Mouse (Mus musculus): Measurements from ENCODE around the gene Faap100.
"Not testable (repeated sequence)": the region's sequence is repeated elsewhere in the genome, so short reads cannot be mapped to it uniquely, and the experiment has no call there.

Gene Faap100

DNA sequence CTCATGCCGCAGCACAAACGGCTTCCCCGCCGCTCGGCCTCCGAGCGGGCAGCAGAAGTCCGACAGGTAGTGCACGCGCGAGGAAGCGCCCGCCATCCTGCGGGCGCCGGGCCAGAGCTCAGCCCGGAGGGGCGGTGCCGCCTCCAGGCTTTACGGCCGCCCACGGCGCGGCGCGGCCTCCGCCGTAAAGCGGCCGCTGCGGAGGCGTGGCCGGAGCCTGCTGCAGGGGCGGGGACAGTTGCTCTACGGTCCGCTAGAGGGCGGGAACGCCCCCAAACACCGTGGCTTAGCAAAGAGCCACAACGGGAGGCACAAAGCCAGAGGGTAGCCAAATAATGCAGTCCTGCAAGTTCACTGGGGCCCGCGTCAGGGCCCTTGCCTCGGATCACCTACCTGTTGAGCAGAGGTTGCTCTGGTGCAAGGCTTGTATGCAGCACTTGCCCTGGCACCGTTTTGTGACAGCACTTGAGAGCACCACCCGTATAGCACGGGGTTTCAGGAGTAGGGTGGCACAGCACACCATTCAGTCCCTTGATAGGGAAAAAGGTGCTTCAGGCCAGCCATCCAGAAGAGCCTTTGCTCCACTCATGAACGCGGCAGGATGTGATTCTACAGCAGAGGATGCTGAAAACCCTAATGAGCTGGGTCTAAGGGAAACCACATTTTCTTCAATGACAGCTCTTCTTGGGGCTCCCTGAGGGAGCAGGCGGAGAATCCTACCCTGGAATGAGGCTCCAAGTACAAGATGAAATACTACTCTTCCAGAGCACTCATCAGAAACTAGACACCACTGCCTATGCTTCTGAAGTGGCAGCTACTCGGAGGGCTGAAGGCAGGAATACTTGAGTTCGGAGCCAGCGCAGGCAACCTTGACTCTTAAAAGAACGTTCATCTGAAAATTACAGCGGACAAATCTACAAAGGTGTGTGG, at the start of gene Faap100:
Faap100 (minus strand) TSS at position 154 of the 930 bp plus-strand sequence.
- in situ Hi-C loops (cut with MboI; ENCODE audit: low pct_unique_long_range_greater_than_20kb in 1 of 2, low sequenced_read_pairs in 2 of 2, unreplicated experiment in 1 of 2) = no loop called here

DNA sequence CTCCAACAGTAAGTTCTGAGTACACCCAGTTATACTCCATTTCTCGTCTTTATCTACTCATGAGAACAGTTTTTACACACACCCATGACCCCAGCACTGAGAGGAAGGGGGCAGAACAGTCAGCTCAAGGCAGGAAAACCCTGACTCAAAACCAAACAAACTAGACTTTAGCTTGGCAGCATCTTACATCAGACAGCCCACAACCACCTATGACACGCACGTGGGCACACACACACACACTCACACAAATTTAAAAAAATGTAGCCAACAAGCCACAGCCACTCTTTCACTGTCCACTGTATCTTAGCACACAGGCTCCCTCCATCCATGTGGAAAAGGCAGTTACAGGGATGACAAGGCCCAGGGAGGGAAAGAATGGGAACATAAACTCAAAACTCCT, 48.2 kb upstream of the Faap100 start:
- in situ Hi-C loops (cut with MboI; ENCODE audit: low pct_unique_long_range_greater_than_20kb in 1 of 2, low sequenced_read_pairs in 2 of 2, unreplicated experiment in 1 of 2) = no loop called here

DNA sequence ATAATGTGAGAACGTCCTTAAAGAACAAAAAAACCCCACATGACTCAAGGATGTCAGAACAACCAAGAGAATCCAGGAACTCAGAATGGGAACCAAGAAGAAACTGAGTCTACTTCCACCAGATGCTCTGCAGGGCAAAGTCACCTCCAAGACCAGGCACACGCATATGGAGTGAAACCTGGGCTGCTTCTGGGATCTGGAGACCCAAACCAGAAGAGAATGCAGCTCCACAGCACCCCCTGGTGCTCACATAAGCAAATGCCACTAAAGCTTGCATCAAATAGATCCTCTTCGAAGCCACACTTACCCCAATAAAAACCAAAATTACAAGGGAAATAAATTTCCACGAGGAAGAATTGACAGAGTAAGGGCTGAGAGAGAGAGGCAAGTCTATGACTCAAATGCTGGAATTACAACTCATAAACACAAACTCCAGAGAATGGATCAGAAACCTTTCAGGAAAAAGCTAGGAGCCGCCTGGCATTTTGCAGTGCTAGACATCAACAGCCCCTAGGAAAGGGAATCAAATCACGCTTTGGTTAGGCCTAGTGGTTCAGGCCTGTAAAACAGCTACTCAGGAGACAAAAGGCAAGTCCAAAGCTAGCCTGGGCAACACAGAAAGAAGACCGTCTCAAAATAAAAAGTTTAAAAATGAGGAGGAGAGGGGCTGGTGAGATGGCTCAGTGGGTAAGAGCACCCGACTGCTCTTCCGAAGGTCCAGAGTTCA, 45.2 kb upstream of the Faap100 start:
- in situ Hi-C loops (cut with MboI; ENCODE audit: low pct_unique_long_range_greater_than_20kb in 1 of 2, low sequenced_read_pairs in 2 of 2, unreplicated experiment in 1 of 2) = no loop called here

DNA sequence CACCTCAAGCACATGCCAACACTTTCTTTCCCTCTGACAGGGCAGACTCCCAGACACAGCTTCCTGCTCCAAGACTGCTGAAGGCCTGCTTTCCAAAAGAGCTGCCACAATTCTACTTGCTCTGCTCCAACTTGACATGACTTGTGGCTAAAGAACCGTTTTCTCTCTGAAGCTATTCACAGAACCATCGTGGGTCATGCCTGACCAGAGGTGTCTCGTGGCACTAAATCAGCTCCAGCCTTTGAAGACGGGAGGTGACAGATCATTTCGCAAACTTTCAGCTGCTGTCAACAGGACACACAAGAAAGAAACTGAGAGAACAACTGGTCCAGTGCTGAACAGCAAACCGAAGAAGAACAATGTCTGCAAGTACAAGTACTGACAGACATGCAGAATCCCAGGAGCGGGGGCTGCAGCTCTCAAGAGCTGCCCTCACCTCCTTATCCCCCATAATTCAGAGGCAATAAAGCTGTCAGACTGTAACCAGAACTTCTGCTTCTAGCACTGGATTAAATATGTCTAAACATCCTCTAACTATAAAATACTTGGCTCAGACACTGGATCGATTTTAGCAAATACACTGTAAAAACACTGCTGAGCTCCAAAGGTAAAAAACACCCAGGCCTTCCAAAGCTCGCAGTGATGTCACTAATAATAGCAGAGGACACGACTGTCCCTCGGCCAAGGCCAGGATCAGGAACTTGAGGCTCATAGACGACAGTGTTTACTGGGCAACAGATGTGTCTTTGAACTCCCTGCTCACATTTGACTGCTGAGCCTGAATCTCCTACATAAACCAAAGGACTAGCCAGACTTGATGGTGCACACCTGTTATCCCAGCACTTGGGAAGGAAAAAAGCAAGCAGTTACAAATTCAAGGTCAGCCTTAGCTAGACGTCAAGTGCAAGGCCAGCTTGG, 44.3 kb upstream of the Faap100 start:
- in situ Hi-C loops (cut with MboI; ENCODE audit: low pct_unique_long_range_greater_than_20kb in 1 of 2, low sequenced_read_pairs in 2 of 2, unreplicated experiment in 1 of 2) = no loop called here

DNA sequence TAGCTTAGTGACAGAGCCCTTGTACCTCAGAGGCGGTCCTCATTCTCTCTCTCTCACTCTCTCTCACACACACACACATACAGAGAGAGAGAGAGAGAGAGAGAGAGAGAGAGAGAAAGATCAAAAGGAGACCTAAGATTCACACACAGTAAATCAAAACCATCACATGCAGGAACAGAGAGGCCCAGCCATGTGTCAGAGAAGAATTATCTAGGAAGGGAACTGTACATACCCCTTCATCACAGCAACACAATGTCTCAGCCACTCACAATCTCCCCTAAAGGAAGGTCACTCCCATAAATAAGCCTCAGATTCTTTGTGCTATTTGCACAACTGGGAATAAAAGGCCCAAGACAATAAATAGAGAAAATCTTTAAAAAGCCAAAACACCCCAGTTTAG, 40.0 kb upstream of the Faap100 start:
- in situ Hi-C loops (cut with MboI; ENCODE audit: low pct_unique_long_range_greater_than_20kb in 1 of 2, low sequenced_read_pairs in 2 of 2, unreplicated experiment in 1 of 2) = no loop called here

DNA sequence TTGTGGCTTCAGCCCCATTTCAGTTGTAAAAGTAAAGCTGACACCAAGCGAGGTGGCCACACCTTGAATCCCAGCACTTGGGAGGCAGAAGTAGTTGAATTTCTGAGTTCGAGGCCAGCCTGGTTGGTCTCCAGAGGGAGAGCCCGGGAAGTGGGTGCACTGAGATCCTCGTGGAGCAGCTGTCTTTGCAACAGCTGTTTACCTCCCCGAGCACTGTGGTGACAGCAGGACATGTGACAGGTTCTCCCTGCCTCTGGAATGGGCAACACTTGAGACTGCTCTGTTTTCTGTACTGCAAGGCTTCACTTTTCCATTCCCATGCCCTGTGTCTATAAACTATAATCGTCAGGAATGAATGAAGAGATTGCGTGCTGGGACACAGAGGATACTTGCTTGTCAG, 39.3 kb upstream of the Faap100 start:
- in situ Hi-C loops (cut with MboI; ENCODE audit: low pct_unique_long_range_greater_than_20kb in 1 of 2, low sequenced_read_pairs in 2 of 2, unreplicated experiment in 1 of 2) = no loop called here

DNA sequence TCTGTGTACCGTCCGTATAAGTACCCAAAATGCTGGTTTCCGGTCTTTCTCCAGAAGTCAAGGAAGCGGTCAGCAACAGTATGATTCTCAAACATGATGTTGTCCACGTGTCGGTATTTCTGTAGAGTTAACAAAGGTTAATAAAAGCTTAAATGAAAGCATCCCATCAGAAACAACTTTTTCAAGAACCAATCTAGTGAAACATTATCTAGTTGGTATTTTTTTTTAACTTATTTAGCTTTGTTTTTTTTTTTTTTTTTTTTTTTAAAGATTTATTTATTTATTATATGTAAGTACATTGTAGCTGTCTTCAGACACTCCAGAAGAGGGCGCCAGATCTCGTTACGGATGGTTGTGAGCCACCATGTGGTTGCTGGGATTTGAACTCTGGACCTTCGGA, 35.1 kb upstream of the Faap100 start:
- in situ Hi-C loops (cut with MboI; ENCODE audit: low pct_unique_long_range_greater_than_20kb in 1 of 2, low sequenced_read_pairs in 2 of 2, unreplicated experiment in 1 of 2) = not testable (repeated sequence)

DNA sequence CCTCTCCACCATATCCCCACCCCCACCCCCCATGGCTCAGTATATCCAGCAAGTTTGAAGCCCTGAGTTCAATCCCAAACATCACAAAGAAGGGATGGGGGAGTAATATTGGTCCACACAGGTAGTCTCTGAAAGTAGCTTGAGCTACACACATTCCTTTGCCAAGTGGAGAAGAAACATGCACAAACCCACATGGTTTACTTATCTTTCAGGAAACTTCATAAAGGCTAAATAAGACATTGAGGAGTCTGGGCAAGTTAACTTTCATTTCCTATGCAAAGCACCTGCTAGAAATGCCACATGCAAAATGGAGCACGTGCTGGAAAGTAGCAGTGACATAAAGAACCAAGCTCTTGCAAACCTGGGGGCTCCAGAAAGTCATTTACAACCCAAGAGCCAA, 27.9 kb upstream of the Faap100 start:
- in situ Hi-C loops (cut with MboI; ENCODE audit: low pct_unique_long_range_greater_than_20kb in 1 of 2, low sequenced_read_pairs in 2 of 2, unreplicated experiment in 1 of 2) = no loop called here

DNA sequence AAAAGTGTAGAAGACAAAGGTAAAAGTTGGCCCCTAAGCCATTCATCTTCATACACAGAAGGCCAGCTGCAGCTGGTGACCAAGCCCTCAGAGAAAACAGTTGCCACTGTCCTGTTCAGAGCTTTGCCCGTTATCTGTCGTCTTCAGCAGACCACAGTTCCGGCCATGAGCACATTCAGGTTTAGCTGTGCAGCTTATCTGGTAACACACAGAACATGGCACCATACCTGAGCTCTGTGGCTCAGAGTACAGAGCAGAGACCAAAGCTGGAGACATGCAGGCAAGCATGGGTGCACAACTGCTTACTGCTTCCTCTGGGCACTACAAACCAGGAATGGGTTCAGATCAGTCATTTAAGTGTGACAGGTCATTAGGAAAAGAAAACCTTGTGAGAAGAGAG, 27.3 kb upstream of the Faap100 start:
- in situ Hi-C loops (cut with MboI; ENCODE audit: low pct_unique_long_range_greater_than_20kb in 1 of 2, low sequenced_read_pairs in 2 of 2, unreplicated experiment in 1 of 2) = no loop called here

DNA sequence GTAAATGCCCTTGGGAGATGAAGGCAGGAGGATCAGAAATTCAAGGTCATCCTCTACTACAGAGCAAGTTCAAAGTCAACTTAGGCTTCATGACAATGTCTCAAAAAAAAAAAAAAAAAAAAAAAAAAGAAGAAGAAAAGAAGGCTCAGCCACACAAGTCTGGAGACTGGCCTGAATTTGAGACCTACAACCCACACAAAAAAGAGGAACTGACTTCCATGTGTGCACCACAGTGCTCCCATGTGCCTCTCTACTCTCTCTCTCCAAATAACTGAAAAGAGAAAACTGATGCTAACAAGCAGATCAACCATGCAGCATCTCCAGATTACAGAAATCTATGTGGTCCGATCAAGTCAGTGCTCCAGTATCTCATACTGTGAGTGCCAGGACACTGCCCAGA, 26.2 kb upstream of the Faap100 start:
- in situ Hi-C loops (cut with MboI; ENCODE audit: low pct_unique_long_range_greater_than_20kb in 1 of 2, low sequenced_read_pairs in 2 of 2, unreplicated experiment in 1 of 2) = no loop called here

DNA sequence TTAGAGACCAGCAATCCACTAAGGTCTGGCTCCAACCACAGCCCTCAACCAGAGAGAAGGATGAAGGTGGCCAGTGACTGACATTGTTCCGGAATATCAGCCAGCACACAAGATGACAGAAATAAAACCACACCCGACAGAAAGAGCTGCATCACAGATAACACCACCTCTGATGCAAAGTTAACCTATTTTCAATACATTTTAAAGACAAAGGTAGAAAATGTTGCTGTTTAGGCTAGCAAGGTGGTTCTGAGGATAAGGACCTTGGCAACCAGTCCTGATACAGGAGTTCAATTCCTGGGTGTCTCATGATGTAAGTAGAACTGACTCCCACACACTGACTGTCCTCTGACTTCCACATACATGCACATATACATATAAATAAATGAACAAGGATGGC, 20.8 kb upstream of the Faap100 start:
- in situ Hi-C loops (cut with MboI; ENCODE audit: low pct_unique_long_range_greater_than_20kb in 1 of 2, low sequenced_read_pairs in 2 of 2, unreplicated experiment in 1 of 2) = no loop called here

DNA sequence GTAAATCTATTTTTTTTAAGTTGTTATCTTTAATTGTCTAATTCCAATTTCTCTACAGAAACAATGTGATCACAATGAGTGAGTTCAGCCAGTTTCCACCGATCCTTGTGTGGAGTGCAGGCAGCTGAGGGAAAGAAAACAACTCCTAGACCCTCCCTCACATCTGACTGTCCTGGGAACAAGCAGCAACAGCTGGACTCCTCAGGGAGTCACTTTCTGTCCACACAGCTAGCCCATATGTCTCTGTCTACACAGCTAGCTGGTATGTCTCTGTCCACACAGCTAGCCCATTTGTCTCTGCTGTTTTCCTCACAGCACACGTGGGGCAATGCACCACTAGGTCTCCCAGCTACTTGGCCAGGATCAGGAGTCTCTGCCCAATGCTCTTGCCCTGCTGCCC, 19.0 kb upstream of the Faap100 start:
- in situ Hi-C loops (cut with MboI; ENCODE audit: low pct_unique_long_range_greater_than_20kb in 1 of 2, low sequenced_read_pairs in 2 of 2, unreplicated experiment in 1 of 2) = no loop called here

DNA sequence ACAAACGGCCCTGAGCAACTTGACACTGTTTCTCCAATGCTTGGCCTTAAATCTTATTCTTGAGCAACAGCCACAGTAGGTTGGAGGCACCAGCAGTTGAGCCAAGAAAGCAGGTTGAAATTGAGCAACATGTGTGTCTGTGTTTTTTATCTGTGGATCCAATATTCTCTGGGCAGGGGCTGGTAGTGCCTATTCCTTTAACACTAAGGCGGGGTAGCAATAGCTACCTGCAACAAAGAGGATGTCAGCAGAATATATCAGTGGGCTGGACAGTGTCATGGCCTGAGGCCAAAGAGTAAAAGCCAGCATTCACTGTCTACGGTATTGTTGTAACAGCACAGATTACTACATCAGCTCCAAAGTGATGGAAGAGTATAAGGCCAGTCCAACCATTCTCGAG, 17.1 kb upstream of the Faap100 start:
- in situ Hi-C loops (cut with MboI; ENCODE audit: low pct_unique_long_range_greater_than_20kb in 1 of 2, low sequenced_read_pairs in 2 of 2, unreplicated experiment in 1 of 2) = no loop called here

DNA sequence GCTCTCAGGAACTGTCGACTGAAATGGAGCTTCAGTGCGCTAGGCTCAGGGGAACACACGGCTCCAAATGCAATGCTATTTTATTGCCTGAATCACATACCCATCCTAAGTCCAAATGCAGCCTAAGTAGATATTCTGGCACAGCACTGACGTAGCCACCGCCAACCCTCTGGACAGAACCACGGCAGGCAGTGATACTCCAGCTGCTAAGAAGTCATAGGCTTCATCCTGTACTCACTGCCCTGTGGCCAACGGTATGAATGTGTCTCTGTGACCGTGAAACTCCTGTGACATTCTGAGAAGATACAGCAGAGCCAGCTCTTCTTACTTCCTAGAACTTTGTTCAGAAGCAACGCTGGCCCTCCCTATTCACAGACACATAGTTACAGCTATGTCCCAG, 10.0 kb upstream of the Faap100 start:
- in situ Hi-C loops (cut with MboI; ENCODE audit: low pct_unique_long_range_greater_than_20kb in 1 of 2, low sequenced_read_pairs in 2 of 2, unreplicated experiment in 1 of 2) = no loop called here

DNA sequence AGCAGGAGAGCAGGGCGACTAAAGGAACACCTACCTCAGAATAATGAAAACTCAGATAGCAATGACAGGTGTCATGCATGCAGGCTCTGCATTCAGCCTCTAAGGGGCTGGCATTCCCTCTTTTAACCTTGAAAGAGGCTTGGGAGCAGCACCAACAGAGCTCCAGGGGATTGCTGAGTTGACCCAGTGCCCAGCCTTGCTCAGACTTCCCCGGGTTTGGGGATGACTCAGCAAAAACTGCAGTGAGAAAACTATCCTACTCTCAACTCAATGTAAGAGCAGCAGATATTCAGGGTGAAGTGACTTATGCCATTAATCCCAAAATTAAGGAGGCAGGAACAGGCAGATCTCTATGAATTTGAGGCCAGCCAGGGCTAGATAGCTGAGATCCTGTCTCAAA, 8.6 kb upstream of the Faap100 start:
- in situ Hi-C loops (cut with MboI; ENCODE audit: low pct_unique_long_range_greater_than_20kb in 1 of 2, low sequenced_read_pairs in 2 of 2, unreplicated experiment in 1 of 2) = no loop called here

DNA sequence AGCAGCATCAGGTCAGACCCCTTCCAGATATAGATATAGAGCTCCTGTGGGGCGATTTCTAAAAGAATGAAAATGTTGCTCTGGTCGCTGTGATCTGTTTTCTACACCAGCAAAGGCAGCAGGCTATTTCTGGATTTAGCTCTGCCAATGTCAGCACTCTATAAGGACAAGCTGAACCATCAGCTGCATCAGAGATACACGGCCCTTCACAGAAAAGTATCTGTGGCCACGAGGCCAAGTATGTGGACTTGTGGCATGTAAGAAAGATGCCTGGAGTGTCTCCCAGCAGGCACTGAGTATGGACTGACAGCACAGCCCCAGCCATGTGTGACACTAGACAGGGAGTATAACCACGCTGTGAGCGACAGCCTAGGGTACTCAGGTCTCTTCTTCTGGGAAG, 8.1 kb upstream of the Faap100 start:
- in situ Hi-C loops (cut with MboI; ENCODE audit: low pct_unique_long_range_greater_than_20kb in 1 of 2, low sequenced_read_pairs in 2 of 2, unreplicated experiment in 1 of 2) = no loop called here

DNA sequence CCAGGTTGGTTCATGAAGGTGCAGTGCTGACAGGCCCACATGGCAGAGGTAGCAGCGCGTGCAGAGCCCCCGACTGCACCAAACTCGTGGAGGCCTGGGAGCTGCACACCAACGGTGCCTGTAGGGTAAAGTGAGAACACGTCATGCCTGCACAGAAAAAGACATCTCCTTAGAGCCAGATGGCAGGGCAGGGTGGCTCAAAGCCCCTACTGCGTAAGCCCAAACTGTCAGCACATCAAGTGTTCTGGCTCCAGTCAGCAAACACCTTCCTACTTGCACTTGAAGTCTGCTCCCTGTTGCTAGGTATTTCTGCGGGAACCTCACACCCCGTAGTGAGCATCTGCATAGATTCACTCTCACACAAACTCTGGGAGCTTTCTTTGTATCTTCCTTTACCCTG, 3.9 kb upstream of the Faap100 start:
- in situ Hi-C loops (cut with MboI; ENCODE audit: low pct_unique_long_range_greater_than_20kb in 1 of 2, low sequenced_read_pairs in 2 of 2, unreplicated experiment in 1 of 2) = no loop called here

DNA sequence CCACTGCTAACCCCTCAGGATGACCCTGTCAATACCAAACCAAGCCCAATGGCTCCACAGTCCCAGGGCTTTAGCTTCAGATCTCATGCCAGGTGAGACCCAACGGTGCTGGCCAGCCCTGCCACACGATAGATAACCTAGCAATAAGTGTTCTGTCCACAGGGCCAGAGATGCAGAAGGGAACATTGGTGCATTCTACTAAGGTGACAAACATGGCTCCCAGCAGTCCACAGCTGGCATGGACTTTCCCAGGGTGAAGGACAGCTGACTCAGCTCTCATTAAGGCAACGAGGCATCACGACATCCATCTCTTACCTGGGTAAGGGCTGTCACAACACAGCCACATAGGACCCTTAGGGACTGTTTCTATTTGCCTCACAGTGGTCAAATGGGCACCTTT, 2.6 kb upstream of the Faap100 start:
- in situ Hi-C loops (cut with MboI; ENCODE audit: low pct_unique_long_range_greater_than_20kb in 1 of 2, low sequenced_read_pairs in 2 of 2, unreplicated experiment in 1 of 2) = no loop called here

DNA sequence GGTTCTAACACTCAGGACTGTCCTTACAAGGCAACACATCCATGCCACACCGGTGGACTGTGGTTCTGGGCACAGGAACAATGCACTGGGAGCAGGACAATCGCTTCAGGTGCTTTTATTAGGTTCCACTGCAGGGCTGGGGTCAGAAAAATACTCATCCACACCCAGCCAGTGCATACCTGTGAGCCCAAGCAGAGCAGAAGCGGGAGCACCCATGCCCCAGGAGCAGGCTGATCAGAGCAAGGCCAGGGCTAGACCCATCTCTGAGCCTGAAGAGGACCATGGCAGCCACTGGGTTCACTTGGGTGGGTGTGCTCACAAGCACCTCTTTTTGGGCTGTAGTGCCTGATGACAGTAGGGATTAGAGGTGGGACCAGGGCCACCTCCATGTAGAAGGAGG, 1.7 kb upstream of the Faap100 start:
- in situ Hi-C loops (cut with MboI; ENCODE audit: low pct_unique_long_range_greater_than_20kb in 1 of 2, low sequenced_read_pairs in 2 of 2, unreplicated experiment in 1 of 2) = no loop called here
